Mouse (Mus musculus): ENCODE measurements around the gene Egfr. TPM values are rescaled to one million over a fixed set of nuclear protein-coding genes. Genes with fewer than 3 reads are reported as not detected.
A peak's percentile ranks its signal among the peaks of the same experiment; 100 is the strongest.

Egfr gene
- polyA plus RNA-seq, 1 experiment from 2014 or later: 4.6 TPM

GRCm38 (mm10) chr11:16769709-16770303 is 17.8 kb downstream of the Egfr start:
- Histone ChIP-seq H3K9me3 (ENCODE audit: control insufficient read depth, low read length) (no peaks in the 10 kb centered on the region), H3K36me3 (ENCODE audit: control insufficient read depth, insufficient read depth, low read length) (no peaks in the 10 kb centered on the region), H3K4me3 (ENCODE audit: low read depth, low read length) (no peak overlapping the region), H3K4me1 (ENCODE audit: control insufficient read depth, insufficient read depth, low read length) (no peaks in the 10 kb centered on the region), H3K27me3 (ENCODE audit: control insufficient read depth, insufficient read depth, low read length) (no peaks in the 10 kb centered on the region), H3K4me2 (ENCODE audit: low read depth, low read length) (no peak overlapping the region), H3K9ac (replicated peaks; ENCODE audit: low read depth, low read length) (no peak overlapping the region), H3K27ac (ENCODE audit: low read depth, low read length) (no peak overlapping the region)
- ATAC-seq (ENCODE audit: low read depth): peak; percentile 54; the same call in 1 of the 2 replicates
- WGBS: 56% methylated on average over 3 of the region's 3 CpGs

- no peak for ATAC-seq (ENCODE audit: low read depth)
- 88% methylated on average over 4 of the region's 4 CpGs for WGBS
- Histone ChIP-seq H3K4me3 (ENCODE audit: low read depth, low read length) (no peak overlapping the region), H3K4me2 (ENCODE audit: low read depth, low read length) (no peak overlapping the region), H3K27me3 (ENCODE audit: control insufficient read depth, insufficient read depth, low read length) (no peaks in the 10 kb centered on the region), H3K4me1 (ENCODE audit: control insufficient read depth, insufficient read depth, low read length) (no peaks in the 10 kb centered on the region), H3K27ac (ENCODE audit: low read depth, low read length) (no peak overlapping the region), H3K9ac (replicated peaks; ENCODE audit: low read depth, low read length) (no peak overlapping the region), H3K9me3 (ENCODE audit: control insufficient read depth, low read length) (no peaks in the 10 kb centered on the region), H3K36me3 (ENCODE audit: control insufficient read depth, insufficient read depth, low read length) (no peaks in the 10 kb centered on the region)
Measured at GRCm38 (mm10) chr11:16770966-16771365, 19.0 kb downstream of the Egfr start.

GRCm38 (mm10) chr11:16772717-16773116 is 20.7 kb downstream of the Egfr start:
- Histone ChIP-seq H3K4me2 (ENCODE audit: low read depth, low read length) (no peak overlapping the region), H3K4me3 (ENCODE audit: low read depth, low read length) (no peak overlapping the region), H3K4me1 (ENCODE audit: control insufficient read depth, insufficient read depth, low read length) (no peaks in the 10 kb centered on the region), H3K9me3 (ENCODE audit: control insufficient read depth, low read length) (no peaks in the 10 kb centered on the region), H3K27ac (ENCODE audit: low read depth, low read length) (no peak overlapping the region), H3K9ac (replicated peaks; ENCODE audit: low read depth, low read length) (no peak overlapping the region), H3K27me3 (ENCODE audit: control insufficient read depth, insufficient read depth, low read length) (no peaks in the 10 kb centered on the region), H3K36me3 (ENCODE audit: control insufficient read depth, insufficient read depth, low read length) (no peaks in the 10 kb centered on the region)
- WGBS: 45% methylated on average over 4 of the region's 4 CpGs
- ATAC-seq (ENCODE audit: low read depth): 0 out of 2 replicates have a peak, but pooled peaks have one; percentile 19

- 74% methylated on average over 2 of the region's 2 CpGs for WGBS
- no peaks in the 10 kb centered on the region for H3K36me3 ChIP-seq (ENCODE audit: control insufficient read depth, insufficient read depth, low read length)
- H3K4me1 ChIP-seq (ENCODE audit: control insufficient read depth, insufficient read depth, low read length): no peaks in the 10 kb centered on the region
- no peaks in the 10 kb centered on the region for H3K9me3 ChIP-seq (ENCODE audit: control insufficient read depth, low read length)
- no peak overlapping the region for H3K4me2 ChIP-seq (ENCODE audit: low read depth, low read length)
- H3K27me3 ChIP-seq (ENCODE audit: control insufficient read depth, insufficient read depth, low read length): no peaks in the 10 kb centered on the region
- H3K27ac ChIP-seq (ENCODE audit: low read depth, low read length): no peak overlapping the region
- no peak; the same call in 1 of the 2 replicates for ATAC-seq (ENCODE audit: low read depth)
- no peak overlapping the region for H3K4me3 ChIP-seq (ENCODE audit: low read depth, low read length)
- H3K9ac ChIP-seq (replicated peaks; ENCODE audit: low read depth, low read length): no peak overlapping the region
Measured at GRCm38 (mm10) chr11:16776967-16777366, 25.0 kb downstream of the Egfr start.

DNA sequence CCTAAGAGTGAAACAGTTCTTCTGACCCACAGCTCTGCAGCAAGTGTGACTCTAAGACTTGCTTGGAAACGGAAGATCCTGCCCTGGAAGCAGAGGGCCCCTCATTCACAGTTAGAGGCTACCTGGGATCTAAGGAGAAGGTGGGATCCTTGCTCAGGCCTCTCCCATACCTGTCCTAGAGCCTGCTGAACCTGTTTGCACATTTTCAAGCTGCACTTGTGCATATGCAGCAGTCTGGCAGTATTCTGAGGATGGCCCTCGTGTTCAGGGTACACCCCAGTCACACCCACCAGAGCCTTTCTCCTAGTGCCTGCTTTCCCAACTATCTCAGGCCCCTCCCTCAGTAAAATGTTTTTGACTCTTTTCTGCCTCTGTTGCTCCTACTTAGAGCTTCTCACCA is 29.6 kb downstream of the Egfr start:
- no peak overlapping the region for H3K9ac ChIP-seq (replicated peaks; ENCODE audit: low read depth, low read length)
- H3K27me3 ChIP-seq (ENCODE audit: control insufficient read depth, insufficient read depth, low read length): no peaks in the 10 kb centered on the region
- no peaks in the 10 kb centered on the region for H3K36me3 ChIP-seq (ENCODE audit: control insufficient read depth, insufficient read depth, low read length)
- no peak overlapping the region for H3K4me3 ChIP-seq (ENCODE audit: low read depth, low read length)
- 76% methylated on average over 2 of the region's 2 CpGs for WGBS
- no peak for ATAC-seq (ENCODE audit: low read depth)
- no peaks in the 10 kb centered on the region for H3K4me1 ChIP-seq (ENCODE audit: control insufficient read depth, insufficient read depth, low read length)
- H3K27ac ChIP-seq (ENCODE audit: low read depth, low read length): no peak overlapping the region
- no peak overlapping the region for H3K4me2 ChIP-seq (ENCODE audit: low read depth, low read length)
- H3K9me3 ChIP-seq (ENCODE audit: control insufficient read depth, low read length): no peaks in the 10 kb centered on the region

DNA sequence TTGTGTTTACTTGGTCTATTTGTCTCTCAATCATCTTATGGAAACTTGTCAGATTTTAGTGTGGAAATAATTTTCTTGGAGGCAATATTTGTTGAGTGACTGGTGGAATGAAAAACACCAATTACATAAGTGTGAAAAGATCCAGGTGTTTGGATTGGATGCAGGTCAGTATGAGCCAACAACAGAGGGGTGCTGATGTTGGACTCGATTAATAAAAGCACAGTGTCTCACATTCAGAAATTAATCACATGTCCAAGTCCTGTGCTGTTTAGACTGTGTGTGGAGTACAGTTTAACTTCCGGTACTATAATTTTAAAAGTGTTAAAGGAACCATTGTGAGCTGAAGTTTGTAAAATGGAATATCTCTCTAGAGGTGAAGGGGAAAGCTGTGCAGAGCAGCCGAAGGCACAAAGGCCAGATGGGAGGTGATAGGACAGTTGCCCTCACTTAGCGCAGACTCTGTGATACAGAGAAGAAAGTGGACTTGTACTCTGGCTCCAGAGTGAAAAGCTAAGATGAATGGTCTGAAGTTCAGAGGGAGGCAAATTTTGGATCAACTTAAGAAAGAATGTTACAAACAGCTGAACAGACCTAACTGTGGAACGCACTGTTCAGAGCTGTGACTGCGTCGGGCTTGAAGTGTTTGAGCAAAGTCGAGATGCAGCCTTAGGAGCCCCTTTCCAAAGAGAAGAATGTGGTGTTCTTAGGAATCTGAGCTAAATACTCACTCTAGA is 32.1 kb downstream of the Egfr start:
- H3K9ac ChIP-seq (replicated peaks; ENCODE audit: low read depth, low read length): no peak overlapping the region
- H3K4me1 ChIP-seq (ENCODE audit: control insufficient read depth, insufficient read depth, low read length): no peaks in the 10 kb centered on the region
- H3K4me2 ChIP-seq (ENCODE audit: low read depth, low read length): no peak overlapping the region
- no peak overlapping the region for H3K4me3 ChIP-seq (ENCODE audit: low read depth, low read length)
- no peaks in the 10 kb centered on the region for H3K36me3 ChIP-seq (ENCODE audit: control insufficient read depth, insufficient read depth, low read length)
- ATAC-seq (ENCODE audit: low read depth): no peak
- H3K9me3 ChIP-seq (ENCODE audit: control insufficient read depth, low read length): no peaks in the 10 kb centered on the region
- 93% methylated on average over 8 of the region's 8 CpGs for WGBS
- H3K27ac ChIP-seq (ENCODE audit: low read depth, low read length): no peak overlapping the region
- H3K27me3 ChIP-seq (ENCODE audit: control insufficient read depth, insufficient read depth, low read length): no peaks in the 10 kb centered on the region

GRCm38 (mm10) chr11:16792638-16793585 is 40.9 kb downstream of the Egfr start:
- ATAC-seq (ENCODE audit: low read depth): no peak
- 70% methylated on average over 5 of the region's 5 CpGs for WGBS
- no peak overlapping the region for H3K27ac ChIP-seq (ENCODE audit: low read depth, low read length)
- no peaks in the 10 kb centered on the region for H3K4me1 ChIP-seq (ENCODE audit: control insufficient read depth, insufficient read depth, low read length)
- H3K27me3 ChIP-seq (ENCODE audit: control insufficient read depth, insufficient read depth, low read length): no peaks in the 10 kb centered on the region
- H3K9me3 ChIP-seq (ENCODE audit: control insufficient read depth, low read length): no peaks in the 10 kb centered on the region
- H3K4me2 ChIP-seq (ENCODE audit: low read depth, low read length): no peak overlapping the region
- H3K9ac ChIP-seq (replicated peaks; ENCODE audit: low read depth, low read length): no peak overlapping the region
- no peaks in the 10 kb centered on the region for H3K36me3 ChIP-seq (ENCODE audit: control insufficient read depth, insufficient read depth, low read length)
- no peak overlapping the region for H3K4me3 ChIP-seq (ENCODE audit: low read depth, low read length)

DNA sequence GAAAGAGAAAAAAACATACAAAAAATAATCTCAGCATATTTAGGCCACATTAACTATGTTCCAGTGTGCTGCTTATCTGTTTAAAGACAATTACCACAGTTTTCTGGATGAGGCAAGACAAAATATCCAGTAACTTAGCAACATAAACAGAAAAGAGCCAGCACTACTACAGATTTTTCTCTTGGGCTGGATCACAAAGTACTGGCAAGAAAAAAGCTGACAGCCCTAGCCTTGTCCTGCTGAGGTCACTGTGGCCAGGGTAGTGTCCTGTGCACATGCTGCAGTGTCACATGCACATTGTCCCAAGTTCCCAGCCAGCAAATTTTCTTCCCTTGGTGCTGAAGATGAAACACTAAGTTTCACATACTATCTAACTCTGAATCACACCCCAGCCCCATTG is 43.0 kb downstream of the Egfr start:
- no peaks in the 10 kb centered on the region for H3K36me3 ChIP-seq (ENCODE audit: control insufficient read depth, insufficient read depth, low read length)
- no peaks in the 10 kb centered on the region for H3K4me1 ChIP-seq (ENCODE audit: control insufficient read depth, insufficient read depth, low read length)
- H3K27me3 ChIP-seq (ENCODE audit: control insufficient read depth, insufficient read depth, low read length): no peaks in the 10 kb centered on the region
- H3K4me3 ChIP-seq (ENCODE audit: low read depth, low read length): no peak overlapping the region
- no peak overlapping the region for H3K27ac ChIP-seq (ENCODE audit: low read depth, low read length)
- H3K9me3 ChIP-seq (ENCODE audit: control insufficient read depth, low read length): no peaks in the 10 kb centered on the region
- H3K4me2 ChIP-seq (ENCODE audit: low read depth, low read length): no peak overlapping the region
- no peak for ATAC-seq (ENCODE audit: low read depth)
- H3K9ac ChIP-seq (replicated peaks; ENCODE audit: low read depth, low read length): no peak overlapping the region

GRCm38 (mm10) chr11:16795513-16795912 is 43.5 kb downstream of the Egfr start:
- WGBS: 83% methylated on average over 6 of the region's 6 CpGs

More at GRCm38 (mm10) chr11:16795513-16795912, 43.5 kb downstream of the Egfr start:
- H3K4me1 ChIP-seq (ENCODE audit: control insufficient read depth, insufficient read depth, low read length): no peaks in the 10 kb centered on the region
- H3K27me3 ChIP-seq (ENCODE audit: control insufficient read depth, insufficient read depth, low read length): no peaks in the 10 kb centered on the region
- H3K27ac ChIP-seq (ENCODE audit: low read depth, low read length): no peak overlapping the region
- H3K4me3 ChIP-seq (ENCODE audit: low read depth, low read length): no peak overlapping the region
- H3K36me3 ChIP-seq (ENCODE audit: control insufficient read depth, insufficient read depth, low read length): no peaks in the 10 kb centered on the region
- H3K4me2 ChIP-seq (ENCODE audit: low read depth, low read length): no peak overlapping the region
- H3K9me3 ChIP-seq (ENCODE audit: control insufficient read depth, low read length): no peaks in the 10 kb centered on the region
- H3K9ac ChIP-seq (replicated peaks; ENCODE audit: low read depth, low read length): no peak overlapping the region
- no peak for ATAC-seq (ENCODE audit: low read depth)
